Mouse (Mus musculus): Measurements from ENCODE around the gene Arxes2.
"Not testable (repeated sequence)": the region's sequence is repeated elsewhere in the genome, so short reads cannot be mapped to it uniquely, and the experiment has no call there.

The Arxes2 gene

DNA sequence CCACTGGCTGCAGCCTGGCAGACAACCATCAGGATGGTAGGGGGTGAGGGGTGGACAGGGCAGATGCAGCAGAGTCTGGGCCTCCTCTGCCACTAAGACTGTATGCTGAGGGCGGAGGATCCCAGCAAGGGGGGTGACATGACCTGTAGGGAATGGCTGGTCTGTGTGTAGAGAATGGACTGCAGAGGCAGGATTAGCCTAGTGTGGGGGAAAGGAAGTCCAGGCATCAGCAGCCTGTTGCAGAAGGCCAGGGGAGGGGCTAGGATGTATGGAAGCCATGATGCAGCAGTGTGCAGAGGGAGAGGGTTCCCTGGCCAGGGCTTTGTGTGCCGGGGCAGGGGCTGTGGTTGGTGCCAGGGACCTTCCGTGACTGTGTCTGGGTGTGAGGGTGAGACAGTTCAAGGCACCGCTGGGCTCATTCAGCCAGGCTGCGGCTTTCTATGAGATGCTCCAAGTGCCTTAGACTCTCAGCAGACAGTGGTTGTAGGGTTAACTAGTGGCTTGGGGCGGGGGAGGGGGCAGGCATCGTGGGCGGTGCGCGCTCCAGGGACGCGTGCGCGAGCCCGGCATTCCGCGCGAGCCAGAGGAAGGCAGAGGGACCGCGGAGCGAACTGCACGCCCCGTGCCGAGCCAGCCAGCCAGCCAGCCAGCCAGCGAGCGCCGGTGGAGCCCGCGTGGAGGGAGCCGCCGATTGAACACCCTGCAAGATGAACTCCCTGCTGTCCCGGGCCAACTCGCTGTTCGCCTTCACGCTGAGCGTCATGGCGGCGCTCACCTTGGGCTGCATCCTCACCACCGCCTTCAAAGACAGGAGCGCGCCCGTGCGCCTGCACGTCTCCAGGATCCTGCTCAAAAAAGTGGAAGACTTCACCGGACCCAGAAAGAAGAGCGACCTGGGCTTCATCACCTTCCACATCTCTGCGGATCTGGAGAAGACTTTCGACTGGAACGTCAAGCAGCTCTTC, 39.5 kb downstream of the Arxes2 start, which contains the start of gene Arxes1:
Arxes1 (plus strand) TSS at position 569 of the 965 bp plus-strand sequence.
- not testable (repeated sequence) for DNase-seq (ENCODE audit: low spot score in 2 of 2)

DNA sequence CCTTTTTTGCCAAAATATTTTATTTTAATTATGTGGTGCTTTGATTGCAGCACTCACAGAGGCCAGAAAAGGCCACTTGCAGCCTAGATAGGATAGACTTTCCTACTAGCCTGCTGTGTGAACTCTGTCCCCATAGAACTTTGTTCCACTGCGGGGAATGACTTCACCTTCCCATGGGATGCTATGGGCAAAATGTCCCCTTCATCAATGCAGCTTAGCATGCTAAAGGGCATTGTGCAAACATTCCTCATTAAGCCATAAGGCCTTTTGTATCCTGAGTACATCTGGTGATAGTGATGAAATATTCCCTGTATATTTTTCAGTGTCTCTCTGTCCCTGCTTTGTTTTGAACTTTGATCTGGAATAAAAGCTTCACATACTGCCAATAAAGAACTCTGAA, 50.1 kb downstream of the Arxes2 start:
- no peak for DNase-seq (ENCODE audit: low spot score in 2 of 2)
